Mouse (Mus musculus) small intestine, adult 2 months (tissue): ENCODE results near the gene 1700012P22Rik. TPM values are rescaled to one million over a fixed set of nuclear protein-coding genes. Genes with fewer than 3 reads are reported as not detected.

Experiments used
- H3K27ac ChIP-seq: fragments of 200-500 bp; 2 replicates; pipeline ENCODE4 v1.5.1; 2012; ENCODE audit warnings: low read depth, low read length, control low read depth, inconsistent platforms; ENCODE audit not compliant: insufficient read depth
- H3K27me3 ChIP-seq: fragments of 200-500 bp; 2 replicates; pipeline ENCODE4 v1.6.1; 2012; ENCODE audit warnings: mild to moderate bottlenecking, moderate library complexity, low read length, inconsistent platforms; ENCODE audit not compliant: control insufficient read depth, insufficient read depth
- H3K36me3 ChIP-seq: fragments of 200-500 bp; 2 replicates; pipeline ENCODE4 v1.6.1; 2012; ENCODE audit warnings: mild to moderate bottlenecking, low read length, control low read depth, inconsistent platforms; ENCODE audit not compliant: control insufficient read depth, insufficient read depth
- H3K4me1 ChIP-seq: fragments of 200-500 bp; 2 replicates; pipeline ENCODE4 v1.6.1; 2012; ENCODE audit warnings: low read length, inconsistent platforms, mixed read lengths; ENCODE audit not compliant: control insufficient read depth, insufficient read depth, insufficient read length
- H3K4me3 ChIP-seq: fragments of 200-500 bp; 2 replicates; pipeline ENCODE4 v1.5.1; 2012; ENCODE audit warnings: low read depth, mild to moderate bottlenecking, control low read depth, inconsistent platforms, low read length, moderate library complexity
- CTCF ChIP-seq: fragments of 200-500 bp; IDR thresholded peaks from 2 replicates; pipeline ENCODE4 v1.5.1; 2012; ENCODE audit warnings: low read depth, mild to moderate bottlenecking, control low read depth, inconsistent platforms, low read length, moderate library complexity, mixed read lengths; ENCODE audit not compliant: insufficient replicate concordance, insufficient read length; ENCODE audit errors: extremely low read depth
- POLR2A ChIP-seq: fragments of 200-500 bp; IDR thresholded peaks from 2 replicates; pipeline ENCODE4 v1.6.1; 2012; ENCODE audit warnings: low read depth, mild to moderate bottlenecking, control low read depth, inconsistent platforms, low read length, moderate library complexity
- WGBS: fragments of 180-500 bp; shearing (Covaris S2); methylation state at CpG from one replicate; pipeline ENCODE4 v1.1.7; 2018; 5-methylcytosine and 5-hydroxymethylcytosine counted together
- polyA plus RNA-seq: library from polyadenylated mRNA; depleted of rRNA; stranded (reverse); fragments of >200 nt; gene quantifications from 2 replicates; pipeline ENCODE4 v1.2.3, GENCODE M21; 2012

1700012P22Rik gene
- polyA plus RNA-seq, 1 experiment, result not detected

GRCm38 (mm10) chr4:144433216-144433615, 5.4 kb downstream of the 1700012P22Rik start:
- Histone ChIP-seq H3K4me3 (no peak overlapping the region), H3K27me3 (no peaks in the 10 kb centered on the region), H3K4me1 (no peaks in the 10 kb centered on the region), H3K36me3 (no peaks in the 10 kb centered on the region), H3K27ac (no peak overlapping the region)
- no peak for TF ChIP-seq CTCF
- no peak for TF ChIP-seq POLR2A
- WGBS, result 78% methylated on average over 5 of the region's 5 CpGs

- Histone ChIP-seq H3K27me3 (no peaks in the 10 kb centered on the region), H3K4me3 (no peak overlapping the region), H3K36me3 (no peaks in the 10 kb centered on the region), H3K27ac (no peak overlapping the region), H3K4me1 (no peaks in the 10 kb centered on the region)
- TF ChIP-seq POLR2A (no peak), CTCF (no peak)
- 34% methylated on average over 2 of the region's 2 CpGs for WGBS
Measured at GRCm38 (mm10) chr4:144430723-144431122, 7.8 kb downstream of the 1700012P22Rik start.

DNA sequence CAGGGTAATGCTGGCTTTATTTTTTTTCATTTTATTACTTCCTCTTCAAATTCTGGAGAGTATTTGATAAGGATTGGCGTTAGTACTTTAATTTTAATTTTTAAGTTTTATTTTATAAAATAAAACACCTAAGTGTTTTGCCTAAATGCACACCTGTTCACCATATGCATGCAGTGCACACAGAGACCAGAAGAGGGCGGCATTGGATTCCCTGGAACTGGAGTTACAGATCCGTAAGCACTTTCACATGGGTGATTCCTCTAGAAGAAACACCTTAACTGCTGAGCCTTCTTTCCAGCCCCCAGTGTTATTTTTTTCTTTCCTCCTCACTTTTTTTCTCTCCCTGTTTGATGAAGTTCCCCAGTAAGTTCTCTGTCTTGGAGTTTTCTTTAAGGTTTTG, 9.7 kb downstream of the 1700012P22Rik start:
- H3K4me3 ChIP-seq, result no peak overlapping the region
- TF ChIP-seq POLR2A (no peak), CTCF (no peak)
- H3K36me3 ChIP-seq, result no peaks in the 10 kb centered on the region
- H3K27me3 ChIP-seq, result no peaks in the 10 kb centered on the region
- WGBS, result 7% methylated on average over 3 of the region's 3 CpGs
- no peaks in the 10 kb centered on the region for H3K4me1 ChIP-seq
- H3K27ac ChIP-seq, result no peak overlapping the region

GRCm38 (mm10) chr4:144424590-144424989, 14.0 kb downstream of the 1700012P22Rik start:
- 69% methylated on average over 5 of the region's 5 CpGs for WGBS

GRCm38 (mm10) chr4:144420644-144421043, 17.9 kb downstream of the 1700012P22Rik start:
- TF ChIP-seq POLR2A, result no peak
- TF ChIP-seq CTCF, result no peak; the same call in 1 of the 2 replicates
- no peak overlapping the region for H3K27ac ChIP-seq

More at GRCm38 (mm10) chr4:144424590-144424989, 14.0 kb downstream of the 1700012P22Rik start:
- H3K4me1 ChIP-seq, result no peaks in the 10 kb centered on the region
- H3K27me3 ChIP-seq, result no peaks in the 10 kb centered on the region
- no peaks in the 10 kb centered on the region for H3K36me3 ChIP-seq
- no peak overlapping the region for H3K27ac ChIP-seq
- TF ChIP-seq CTCF (no peak), POLR2A (no peak)
- no peak overlapping the region for H3K4me3 ChIP-seq

DNA sequence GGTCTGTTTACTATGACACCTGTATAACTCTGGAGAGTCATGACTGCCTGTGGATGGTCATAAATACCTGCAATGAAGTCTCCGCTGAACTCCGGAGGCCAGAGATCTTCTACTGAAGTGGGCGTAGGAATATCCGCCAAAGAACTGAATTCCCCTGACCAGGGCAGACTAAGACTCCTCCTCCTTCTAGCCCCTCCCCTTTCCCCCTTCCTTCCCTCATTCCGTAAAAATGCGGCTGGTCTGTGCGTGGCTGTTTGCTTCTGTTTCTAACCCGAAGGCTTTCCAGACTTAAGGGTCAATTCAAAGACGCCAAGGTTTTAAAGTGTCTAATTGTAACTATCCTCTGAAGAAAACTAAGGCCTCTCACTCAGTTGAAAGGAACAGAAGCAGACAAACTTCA, 30.3 kb downstream of the 1700012P22Rik start, which contains the start of gene Pramef12:
Pramef12 (minus strand) TSS at position 175 of the 400 bp plus-strand sequence.
- peaks cover 2% of the 10 kb centered on the region; the same call in 1 of the 2 replicates for H3K4me1 ChIP-seq
- no peak within 1 kb of the TSS for H3K27ac ChIP-seq
- no peaks in the 10 kb centered on the region for H3K36me3 ChIP-seq
- H3K4me3 ChIP-seq, result no peak within 1 kb of the TSS
- TF ChIP-seq POLR2A, result no peak
- H3K27me3 ChIP-seq, result no peaks in the 10 kb centered on the region; the same call in 1 of the 2 replicates
- 83% methylated on average over 9 of the region's 9 CpGs for WGBS

More at GRCm38 (mm10) chr4:144420644-144421043, 17.9 kb downstream of the 1700012P22Rik start:
- Histone ChIP-seq H3K4me1 (no peaks in the 10 kb centered on the region), H3K27me3 (no peaks in the 10 kb centered on the region), H3K4me3 (no peak overlapping the region), H3K36me3 (no peaks in the 10 kb centered on the region)

- Histone ChIP-seq H3K27ac (no peak overlapping the region), H3K27me3 (no peaks in the 10 kb centered on the region; the same call in 1 of the 2 replicates), H3K4me3 (no peak overlapping the region), H3K36me3 (no peaks in the 10 kb centered on the region), H3K4me1 (peaks cover 2% of the 10 kb centered on the region; the same call in 1 of the 2 replicates)
- 84% methylated on average over 3 of the region's 3 CpGs for WGBS
- TF ChIP-seq POLR2A (no peak), CTCF (no peak)
Measured at GRCm38 (mm10) chr4:144406261-144406660, 32.3 kb downstream of the 1700012P22Rik start.
